Mouse (Mus musculus) midbrain, postnatal 0 days (tissue): ENCODE measurements around the gene Chuk. TPM values are rescaled to one million over a fixed set of nuclear protein-coding genes. Genes with fewer than 3 reads are reported as not detected.

Experiments used
- ATAC-seq: fragments of 200-750 bp; cut with Nextera tagmentation; 2 replicates; pipeline ENCODE4 v1.8.0; 2017; ENCODE audit warnings: moderate number of reproducible peaks, mild to moderate bottlenecking, moderate TSS enrichment, moderate library complexity; ENCODE audit not compliant: low FRiP score
- DNase-seq: peaks from one replicate; pipeline ENCODE4 v3.0.0-alpha.2; 2015; ENCODE audit warnings: low spot score
- H3K27ac ChIP-seq: fragments of 300-500 bp; sonication (generic); 2 replicates; pipeline ENCODE4 v1.5.1; 2014; ENCODE audit warnings: low read depth, mild to moderate bottlenecking, low read length, mixed read lengths
- H3K27me3 ChIP-seq: fragments of 300-500 bp; sonication (generic); 2 replicates; pipeline ENCODE4 v1.6.1; 2014; ENCODE audit warnings: low read length, control low read depth, mixed read lengths; ENCODE audit not compliant: insufficient read depth
- H3K36me3 ChIP-seq: fragments of 300-500 bp; sonication (generic); 2 replicates; pipeline ENCODE4 v1.6.1; 2014; ENCODE audit warnings: low read length, control low read depth, mixed read lengths; ENCODE audit not compliant: insufficient read depth
- H3K4me1 ChIP-seq: fragments of 300-500 bp; sonication (generic); 2 replicates; pipeline ENCODE4 v1.6.1; 2014; ENCODE audit warnings: mild to moderate bottlenecking, control low read depth, antibody characterized with exemption, low read length, mixed read lengths; ENCODE audit not compliant: insufficient read depth
- H3K4me2 ChIP-seq: fragments of 300-500 bp; sonication (generic); 2 replicates; pipeline ENCODE4 v1.6.1; 2014; ENCODE audit warnings: low read depth, mild to moderate bottlenecking, low read length, mixed read lengths; ENCODE audit not compliant: poor library complexity, severe bottlenecking
- H3K4me3 ChIP-seq: fragments of 300-500 bp; sonication (generic); 2 replicates; pipeline ENCODE4 v1.5.1; 2014; ENCODE audit warnings: low read depth, mild to moderate bottlenecking, low read length, moderate library complexity
- H3K9ac ChIP-seq: fragments of 300-500 bp; sonication (generic); replicated peaks from 2 replicates; pipeline ENCODE4 v1.6.1; 2014; ENCODE audit warnings: mild to moderate bottlenecking, low read length, moderate library complexity, mixed read lengths; ENCODE audit not compliant: poor library complexity, severe bottlenecking
- H3K9me3 ChIP-seq: fragments of 300-500 bp; sonication (generic); 2 replicates; pipeline ENCODE4 v1.6.1; 2016; ENCODE audit warnings: low read length, control low read depth
- CTCF ChIP-seq: IDR thresholded peaks from 2 replicates; pipeline ENCODE4 v1.5.1; 2016; ENCODE audit warnings: antibody characterized with exemption, mild to moderate bottlenecking
- WGBS: fragments of 180-500 bp; shearing (Covaris S2); extraction: QIAGEN DNeasy Blood & Tissue Kit; methylation state at CpG from one replicate; pipeline ENCODE4 v1.1.7; 2014; 5-methylcytosine and 5-hydroxymethylcytosine counted together
- polyA plus RNA-seq: library from polyadenylated mRNA; unstranded; fragments of >200 nt; fragmentation: Nextera tagmentation; extraction: Ambion mirVana; gene quantifications from 2 replicates; pipeline ENCODE4 v1.2.1, GENCODE M21; 2015
- total RNA-seq: library from RNA; depleted of rRNA; stranded (reverse); fragments of >200 nt; gene quantifications from 2 replicates; pipeline ENCODE4 v1.2.3, GENCODE M21; 2014

The Chuk gene
- total and polyA plus RNA-seq, 2 experiments from 2014 or later, result 34.7 to 40.7 TPM

- no peak for TF ChIP-seq CTCF
- Histone ChIP-seq H3K4me3 (no peak overlapping the region), H3K36me3 (peaks cover 10% of the 10 kb centered on the region)
These were observed 6.4 kb downstream of the Chuk start for GRCm38 (mm10) chr19:44100840-44101239.

GRCm38 (mm10) chr19:44086278-44086677 is 21.0 kb downstream of the Chuk start:
- Histone ChIP-seq H3K27ac (no peak overlapping the region), H3K9ac (no peak overlapping the region), H3K9me3 (no peaks in the 10 kb centered on the region), H3K4me3 (no peak overlapping the region), H3K27me3 (no peaks in the 10 kb centered on the region), H3K4me1 (no peaks in the 10 kb centered on the region), H3K36me3 (peaks cover 18% of the 10 kb centered on the region), H3K4me2 (no peak overlapping the region)
- ATAC-seq (no peak), DNase-seq (no peak)
- no peak for TF ChIP-seq CTCF
- WGBS, result 18% methylated on average over 3 of the region's 3 CpGs

More at GRCm38 (mm10) chr19:44100840-44101239, 6.4 kb downstream of the Chuk start:
- no peak overlapping the region for H3K9ac ChIP-seq
- no peak overlapping the region for H3K4me2 ChIP-seq
- DNase-seq (no peak), ATAC-seq (no peak)
- H3K27me3 ChIP-seq, result no peaks in the 10 kb centered on the region
- H3K9me3 ChIP-seq, result no peaks in the 10 kb centered on the region
- no peak overlapping the region for H3K27ac ChIP-seq
- H3K4me1 ChIP-seq, result no peaks in the 10 kb centered on the region

- no peak overlapping the region for H3K9ac ChIP-seq
- no peaks in the 10 kb centered on the region for H3K9me3 ChIP-seq
- ATAC-seq, result no peak
- no peak for DNase-seq
- H3K27me3 ChIP-seq, result no peaks in the 10 kb centered on the region
- H3K27ac ChIP-seq, result no peak overlapping the region
- 89% methylated on average over 2 of the region's 2 CpGs for WGBS
- no peak overlapping the region for H3K4me2 ChIP-seq
- no peaks in the 10 kb centered on the region for H3K4me1 ChIP-seq
- H3K4me3 ChIP-seq, result no peak overlapping the region
- H3K36me3 ChIP-seq, result peaks cover 30% of the 10 kb centered on the region
- TF ChIP-seq CTCF, result no peak
These were observed 26.4 kb downstream of the Chuk start for GRCm38 (mm10) chr19:44080920-44081319.

GRCm38 (mm10) chr19:44080023-44080422 is 27.3 kb downstream of the Chuk start:
- TF ChIP-seq CTCF, result no peak
- Histone ChIP-seq H3K27ac (no peak overlapping the region), H3K4me1 (no peaks in the 10 kb centered on the region), H3K4me3 (no peak overlapping the region), H3K4me2 (no peak overlapping the region), H3K36me3 (peaks cover 37% of the 10 kb centered on the region), H3K27me3 (no peaks in the 10 kb centered on the region), H3K9me3 (no peaks in the 10 kb centered on the region), H3K9ac (no peak overlapping the region)
- ATAC-seq (no peak), DNase-seq (no peak)
- 79% methylated on average over 2 of the region's 2 CpGs for WGBS

- WGBS, result 96% methylated on average over 4 of the region's 4 CpGs
- peaks cover 37% of the 10 kb centered on the region for H3K36me3 ChIP-seq
- H3K4me2 ChIP-seq, result no peak overlapping the region
- H3K9ac ChIP-seq, result no peak overlapping the region
- no peaks in the 10 kb centered on the region for H3K27me3 ChIP-seq
- H3K9me3 ChIP-seq, result no peaks in the 10 kb centered on the region
- no peak for ATAC-seq
- DNase-seq, result no peak
- H3K27ac ChIP-seq, result no peak overlapping the region
- H3K4me3 ChIP-seq, result no peak overlapping the region
- TF ChIP-seq CTCF, result no peak
- H3K4me1 ChIP-seq, result no peaks in the 10 kb centered on the region
These were observed 30.3 kb downstream of the Chuk start for GRCm38 (mm10) chr19:44077024-44077423.

GRCm38 (mm10) chr19:44076457-44076856 is 30.8 kb downstream of the Chuk start:
- no peak overlapping the region for H3K27ac ChIP-seq
- H3K36me3 ChIP-seq, result peaks cover 37% of the 10 kb centered on the region
- no peaks in the 10 kb centered on the region for H3K9me3 ChIP-seq
- ATAC-seq (no peak), DNase-seq (no peak)
- H3K4me1 ChIP-seq, result no peaks in the 10 kb centered on the region
- TF ChIP-seq CTCF, result no peak
- H3K4me2 ChIP-seq, result no peak overlapping the region
- H3K9ac ChIP-seq, result no peak overlapping the region
- H3K27me3 ChIP-seq, result no peaks in the 10 kb centered on the region
- WGBS, result 93% methylated on average over 9 of the region's 9 CpGs
- no peak overlapping the region for H3K4me3 ChIP-seq

DNA sequence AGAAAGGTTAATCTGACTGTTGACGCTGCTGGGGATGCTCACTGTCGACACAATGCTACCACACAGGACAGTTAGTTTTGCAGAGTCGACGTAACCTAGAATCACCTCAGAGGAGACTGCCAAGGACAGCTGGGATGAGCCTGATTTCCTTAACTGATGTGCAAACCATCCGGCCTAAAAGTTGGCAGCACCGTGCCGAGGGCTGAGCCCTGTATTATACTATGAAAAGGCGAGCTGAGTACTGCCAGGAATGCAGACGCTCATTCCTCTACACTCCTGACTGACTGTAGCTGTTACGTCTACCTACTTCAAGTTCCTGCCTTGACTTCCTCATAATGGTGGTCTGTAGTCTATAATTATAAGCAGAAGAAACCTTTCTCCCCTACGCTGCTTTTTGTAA is 32.3 kb downstream of the Chuk start:
- no peak overlapping the region for H3K9ac ChIP-seq
- TF ChIP-seq CTCF, result no peak
- H3K9me3 ChIP-seq, result no peaks in the 10 kb centered on the region
- WGBS, result 86% methylated on average over 11 of the region's 11 CpGs
- no peak for ATAC-seq
- no peaks in the 10 kb centered on the region for H3K27me3 ChIP-seq
- no peak overlapping the region for H3K27ac ChIP-seq
- no peaks in the 10 kb centered on the region for H3K4me1 ChIP-seq
- H3K4me3 ChIP-seq, result no peak overlapping the region
- no peak for DNase-seq
- no peak overlapping the region for H3K4me2 ChIP-seq
- H3K36me3 ChIP-seq, result peaks cover 32% of the 10 kb centered on the region
